Mouse (Mus musculus): ENCODE data around the gene Fam193a.

GRCm38 (mm10) chr5:34395850-34396540 lies 26.3 kb downstream of the Fam193a start:
- TF ChIP-seq POLR2A (IDR thresholded peaks at IDR 0.05; ENCODE audit: borderline replicate concordance, control insufficient read depth, low read depth, low read length) (no peak), CTCF (IDR thresholded peaks at IDR 0.05; ENCODE audit: control insufficient read depth, insufficient read depth, low read length) (no peak)

Data from bone marrow, adult 2 months (tissue).